Mouse (Mus musculus) olfactory bulb, adult 2 months (tissue): ENCODE measurements at regions not wholly inside any gene's neighbourhood (a gene's known extent, or its start where the extent isn't known, plus 50 kb on each side); places are given as distances from the start of the nearest gene placed in this dataset.

Experiments
- CTCF ChIP-seq: fragments of 200-500 bp; IDR thresholded peaks from 2 replicates; pipeline ENCODE4 v1.5.1; 2012; ENCODE audit warnings: low read depth, mild to moderate bottlenecking, low read length, moderate library complexity; ENCODE audit not compliant: insufficient read depth
- POLR2A ChIP-seq: fragments of 200-500 bp; IDR thresholded peaks from 2 replicates; pipeline ENCODE4 v1.6.1; 2012; ENCODE audit warnings: mild to moderate bottlenecking, low read depth, low read length, moderate library complexity; ENCODE audit not compliant: insufficient read depth

DNA sequence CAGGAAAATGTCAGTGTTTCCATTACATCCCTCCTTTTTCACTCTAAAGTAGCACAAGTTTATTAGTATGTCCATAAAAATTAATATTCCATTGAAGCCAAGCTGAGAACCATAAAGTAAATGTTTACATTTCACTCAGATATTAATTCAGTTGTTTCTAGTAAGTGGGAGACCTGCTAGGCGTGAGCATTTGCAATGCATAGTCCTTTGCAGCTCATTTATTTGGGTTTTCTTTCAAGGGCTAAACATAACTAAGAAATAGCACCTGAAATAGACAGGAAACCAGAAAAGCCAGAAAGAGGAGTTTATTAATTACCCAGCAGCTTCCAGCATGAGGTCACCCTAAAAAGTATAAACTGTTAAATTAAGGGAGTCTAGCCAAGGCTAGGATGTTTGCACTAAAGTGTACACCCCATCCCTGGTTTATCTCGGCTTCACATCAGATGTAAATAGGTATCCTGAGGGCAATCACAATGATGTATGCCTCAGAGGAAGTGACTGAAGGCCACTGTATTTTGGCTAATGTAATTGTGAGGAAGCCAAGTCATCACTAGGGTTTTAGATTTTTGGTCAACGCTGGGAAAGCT lies 88.8 kb upstream of the Slc5a12 start:
- TF ChIP-seq CTCF (no peak), POLR2A (no peak)
